Mouse (Mus musculus) left cerebral cortex, adult 11 months (tissue): ENCODE measurements at regions not wholly inside any gene's neighbourhood (a gene's known extent, or its start where the extent isn't known, plus 50 kb on each side); places are given as distances from the start of the nearest gene placed in this dataset.
"Not testable (repeated sequence)": the region's sequence is repeated elsewhere in the genome, so short reads cannot be mapped to it uniquely, and the experiment has no call there.

Source experiments
- DNase-seq: peaks from one replicate; pipeline ENCODE4 v3.0.0; 2022; ENCODE audit warnings: low spot score

DNA sequence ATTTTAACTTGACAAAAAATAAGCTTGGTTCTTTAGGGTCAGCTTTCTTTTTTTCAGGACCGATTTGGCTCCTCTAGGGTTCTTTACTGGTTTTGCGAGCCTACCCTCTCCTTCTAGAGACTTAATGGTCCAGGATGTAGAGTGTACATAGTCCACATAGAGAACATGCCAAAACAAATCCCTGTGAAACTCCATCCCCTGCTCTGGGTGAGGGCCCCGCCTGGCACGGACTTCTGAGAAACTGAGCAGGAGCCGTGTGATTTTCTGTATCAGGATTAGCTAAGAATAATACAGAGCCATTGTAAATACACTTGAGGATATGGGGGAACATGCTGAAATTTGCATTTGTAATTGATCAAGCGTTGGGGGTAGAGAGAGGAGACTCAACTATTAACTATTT is 118.2 kb upstream of the Teddm2 start:
- DNase-seq = no peak

DNA sequence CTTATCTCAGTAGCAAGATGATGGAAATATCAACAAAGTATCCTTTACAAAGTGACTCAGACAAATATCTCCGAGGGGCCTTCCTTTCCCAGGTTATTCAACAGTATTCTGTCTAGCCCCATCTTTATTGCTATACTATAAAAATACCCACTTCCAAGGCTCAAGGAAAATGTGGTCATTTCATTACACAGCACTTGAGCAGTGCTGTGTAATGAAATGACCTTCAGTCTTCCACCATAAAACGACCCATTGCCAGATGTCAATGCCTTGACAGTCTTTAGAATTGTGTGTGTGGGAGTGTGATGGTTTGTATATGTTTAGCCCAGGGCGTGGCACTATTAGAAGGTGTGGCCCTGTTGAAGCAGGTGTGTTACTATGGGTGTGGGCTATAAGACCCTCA is 124.3 kb upstream of the Teddm2 start:
- no peak for DNase-seq

DNA sequence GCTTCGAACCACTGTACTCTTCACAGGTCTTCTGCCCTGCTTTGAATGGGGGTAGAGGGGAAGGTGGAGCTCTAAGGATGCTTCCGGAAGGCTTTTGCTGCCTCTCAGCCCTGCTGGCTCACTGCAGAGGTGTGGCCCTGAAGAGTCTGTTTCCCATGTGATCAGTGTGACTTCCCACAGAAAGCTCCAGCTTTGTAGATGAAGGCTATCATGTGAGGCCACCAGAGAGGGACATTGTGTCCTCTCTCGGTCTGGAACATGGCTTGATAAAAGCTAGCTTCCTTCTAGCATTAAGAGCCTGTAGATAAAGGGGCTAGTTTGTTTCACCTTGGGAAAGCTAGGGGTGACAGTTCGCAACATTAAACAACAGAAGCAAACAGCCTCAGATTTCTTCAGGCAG is 127.3 kb upstream of the Teddm2 start:
- no peak for DNase-seq

DNA sequence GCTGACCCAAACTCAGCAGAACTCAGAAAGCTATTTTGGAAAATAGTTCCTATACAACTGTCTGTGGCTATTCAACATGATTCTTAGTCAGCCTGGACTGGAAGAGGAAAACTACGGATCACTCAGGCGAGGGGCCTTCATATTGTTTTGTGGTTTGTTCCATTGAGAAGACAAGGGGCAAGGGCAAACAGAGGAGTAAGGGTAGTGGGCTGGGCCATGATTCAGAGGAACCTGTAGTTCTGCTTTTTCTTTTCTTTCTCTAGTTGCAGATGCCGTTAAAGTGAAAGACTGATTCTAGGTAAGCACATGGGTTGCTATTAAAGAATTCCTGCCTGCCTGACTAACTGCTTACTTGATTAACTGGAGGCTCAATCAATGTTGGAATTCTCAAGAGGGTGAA is 129.8 kb upstream of the Teddm2 start:
- DNase-seq = no peak

DNA sequence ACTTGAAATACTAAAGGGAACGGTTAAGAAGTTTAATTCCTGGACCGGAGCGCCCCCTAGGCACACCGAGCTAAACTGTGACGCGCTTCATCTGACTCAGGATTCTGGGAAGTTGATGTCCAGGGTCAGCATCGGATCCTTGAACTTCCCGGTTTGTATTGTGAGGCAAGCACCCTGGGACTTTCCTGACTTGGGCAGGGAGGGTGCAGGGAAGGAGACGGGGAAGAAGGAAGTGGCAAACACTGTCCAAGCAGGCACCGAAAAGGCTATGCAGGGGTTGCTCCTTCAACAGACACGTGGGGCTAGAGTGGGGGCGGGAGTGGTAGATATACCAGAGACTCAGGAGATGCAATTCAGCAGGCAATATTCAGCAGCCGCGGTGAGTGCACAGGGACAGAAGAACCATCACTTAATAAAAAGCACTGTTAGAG is 132.7 kb upstream of the Teddm2 start:
- DNase-seq = peak; percentile 73

DNA sequence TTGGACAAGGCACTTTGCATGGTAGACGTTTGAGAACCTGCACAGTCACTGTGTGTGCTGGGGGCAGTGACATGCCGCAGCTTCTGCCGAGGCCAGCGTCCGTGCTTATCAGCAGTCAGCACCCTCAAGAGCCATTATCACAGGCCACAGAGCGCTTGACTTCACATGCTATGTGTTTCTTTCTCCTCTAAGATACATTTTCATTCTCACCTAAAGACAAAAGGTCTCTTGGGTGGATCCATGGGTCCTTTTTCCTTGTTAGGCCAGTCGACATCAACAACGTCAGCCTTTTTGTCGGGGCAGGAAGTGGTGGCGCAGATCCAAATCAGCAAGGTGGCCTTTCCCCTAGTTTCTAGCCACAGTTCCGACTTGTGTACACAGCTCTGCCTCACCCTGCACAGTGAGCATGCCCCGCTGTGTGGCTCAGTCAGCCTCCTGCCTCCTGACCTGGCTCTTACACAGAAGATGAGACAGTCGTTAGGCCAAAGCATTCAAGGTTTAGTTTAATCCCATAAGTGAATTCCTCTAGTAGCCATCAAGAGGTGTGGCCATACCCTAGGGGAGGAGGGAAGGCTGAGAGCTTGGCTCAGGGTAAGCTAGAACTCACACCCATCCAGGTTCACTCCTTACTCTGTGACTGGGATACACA is 134.1 kb upstream of the Teddm2 start:
- no peak for DNase-seq

DNA sequence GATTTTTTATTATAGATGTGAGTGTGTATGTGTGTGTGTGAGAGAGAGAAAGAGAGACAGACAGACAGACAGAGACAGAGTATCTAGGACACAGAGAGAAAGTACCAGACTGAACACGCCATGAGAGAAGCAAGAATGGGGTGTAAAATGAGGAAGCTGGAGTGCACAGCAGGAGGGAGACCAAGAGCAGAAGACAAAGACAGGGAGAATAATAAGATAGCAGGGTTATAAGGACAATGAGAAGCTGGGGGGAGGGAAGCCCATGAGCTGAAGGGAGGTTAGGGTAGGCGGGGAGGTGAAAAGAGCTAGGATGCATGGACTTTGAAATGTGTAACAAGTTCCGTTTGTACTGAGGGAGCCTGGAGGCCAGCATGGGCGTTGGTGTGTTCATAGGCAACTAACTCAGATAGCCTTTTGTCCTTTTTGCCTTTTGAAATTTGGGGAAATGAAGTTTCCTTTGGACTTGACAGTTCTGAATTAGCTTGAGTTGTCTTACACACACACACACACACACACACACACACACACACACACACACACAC is 136.8 kb upstream of the Teddm2 start:
- DNase-seq = no peak

DNA sequence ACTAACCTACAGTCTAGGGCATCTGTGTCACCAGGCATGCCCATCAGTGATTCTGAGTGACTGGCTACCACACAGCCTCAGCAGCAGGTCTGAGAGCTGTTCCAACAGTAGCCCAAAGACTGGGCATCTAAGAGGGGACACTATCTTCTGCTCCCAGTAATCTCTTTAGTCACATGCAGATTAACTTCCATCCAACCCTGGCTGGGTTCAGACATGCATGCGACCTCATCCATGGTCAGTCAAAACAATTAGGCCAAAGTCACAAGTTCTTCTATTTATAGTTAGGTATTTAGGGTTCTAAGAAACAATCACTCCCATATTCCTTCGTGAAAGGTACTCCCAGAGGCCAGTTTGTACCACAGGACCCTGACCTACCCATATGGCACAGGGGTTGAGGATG is 138.2 kb upstream of the Teddm2 start:
- no peak for DNase-seq

DNA sequence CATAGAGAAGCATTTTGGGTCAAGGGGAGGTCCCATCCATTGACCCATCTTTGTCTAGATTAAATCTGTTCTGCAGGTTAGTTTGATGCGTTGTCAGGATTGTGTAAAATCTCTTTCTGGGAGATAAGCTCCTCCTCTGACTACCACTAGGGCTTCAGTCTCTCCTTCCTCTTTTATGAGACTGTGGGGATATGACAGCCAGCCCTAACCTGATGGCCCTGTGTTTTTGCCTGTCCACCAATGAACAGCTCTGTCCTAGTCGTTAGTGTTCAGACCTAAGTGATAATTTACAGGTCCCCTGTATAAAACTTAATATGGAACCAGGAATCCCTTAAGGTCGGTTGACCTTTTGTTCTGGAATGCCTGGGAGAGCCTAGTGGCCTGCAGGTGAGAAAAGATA is 140.9 kb upstream of the Teddm2 start:
- no peak for DNase-seq

DNA sequence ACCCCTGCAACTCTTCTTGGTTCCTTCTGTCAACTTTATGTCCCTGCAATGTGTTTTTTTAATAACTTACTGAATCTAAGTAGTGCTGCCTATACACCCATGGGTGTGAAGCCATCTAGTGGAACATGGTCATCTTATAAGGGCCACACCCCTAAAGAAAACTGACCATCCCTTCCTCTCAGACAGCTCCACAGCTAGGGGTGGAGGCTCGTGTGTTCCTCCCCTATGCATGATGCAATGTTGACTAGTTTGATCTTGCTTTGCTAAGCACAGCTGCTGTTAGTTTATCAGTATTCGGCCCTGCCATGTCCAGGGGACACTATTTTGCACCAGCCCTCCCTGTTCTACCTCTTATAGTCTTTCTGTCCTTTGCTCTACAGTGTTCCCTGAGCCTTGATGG is 142.9 kb upstream of the Teddm2 start:
- DNase-seq = no peak

DNA sequence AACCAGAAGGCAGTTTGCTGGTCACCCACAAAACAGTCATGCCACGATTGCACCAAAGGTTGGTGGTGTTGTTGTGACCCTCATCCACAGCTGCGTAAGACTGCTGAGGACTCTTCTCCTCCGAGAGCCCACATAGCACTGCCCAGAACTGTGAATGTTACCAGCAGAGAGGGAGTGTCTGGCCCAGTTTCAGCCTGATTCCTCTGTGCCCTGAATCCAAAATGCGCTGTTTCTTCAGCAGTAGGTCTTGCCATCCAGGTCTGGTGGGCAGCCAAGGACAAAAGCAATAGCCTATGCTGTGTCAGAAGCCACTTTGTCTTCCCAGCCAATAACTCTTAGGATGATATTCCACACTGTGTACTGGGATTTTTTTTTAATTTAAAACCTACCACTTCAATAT is 144.7 kb upstream of the Teddm2 start:
- DNase-seq = no peak

DNA sequence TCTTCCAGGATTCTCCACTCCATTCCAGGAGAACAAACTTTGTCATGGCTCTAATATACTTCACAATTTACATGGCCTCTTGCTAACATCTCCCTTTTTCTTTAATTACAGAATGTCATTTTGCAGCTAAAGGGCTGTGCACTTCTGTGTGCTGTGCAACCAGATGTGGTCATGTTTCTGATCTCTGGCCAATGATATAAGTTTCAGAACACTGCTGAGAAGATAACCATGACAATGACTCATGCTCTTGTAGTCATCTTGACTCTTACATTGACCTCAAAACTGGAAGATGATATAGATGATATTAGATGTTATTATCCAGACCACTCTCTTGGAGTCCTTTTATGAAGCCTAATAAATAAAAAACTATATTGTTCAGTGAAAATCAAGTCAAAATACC is 145.9 kb upstream of the Teddm2 start:
- no peak for DNase-seq

DNA sequence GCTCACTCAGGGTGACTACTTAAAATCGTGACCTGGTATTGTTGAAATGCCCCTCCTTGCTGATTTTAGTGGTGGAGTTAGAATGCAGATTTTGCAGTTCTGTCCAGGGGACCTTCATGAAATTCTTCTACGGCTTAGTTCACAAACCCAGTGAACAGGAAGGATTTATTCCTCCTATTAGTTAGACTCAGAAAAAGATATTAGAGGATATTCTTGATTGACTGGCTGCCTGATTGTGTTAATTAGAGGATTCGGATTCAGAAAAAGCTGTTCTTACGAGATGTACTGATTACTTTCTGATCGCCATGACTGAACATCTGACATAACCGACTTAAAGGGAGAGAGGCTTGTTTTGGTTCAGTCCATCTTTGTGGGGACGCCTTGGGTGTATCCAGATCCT is 147.3 kb upstream of the Zfp648 start:
- no peak for DNase-seq

DNA sequence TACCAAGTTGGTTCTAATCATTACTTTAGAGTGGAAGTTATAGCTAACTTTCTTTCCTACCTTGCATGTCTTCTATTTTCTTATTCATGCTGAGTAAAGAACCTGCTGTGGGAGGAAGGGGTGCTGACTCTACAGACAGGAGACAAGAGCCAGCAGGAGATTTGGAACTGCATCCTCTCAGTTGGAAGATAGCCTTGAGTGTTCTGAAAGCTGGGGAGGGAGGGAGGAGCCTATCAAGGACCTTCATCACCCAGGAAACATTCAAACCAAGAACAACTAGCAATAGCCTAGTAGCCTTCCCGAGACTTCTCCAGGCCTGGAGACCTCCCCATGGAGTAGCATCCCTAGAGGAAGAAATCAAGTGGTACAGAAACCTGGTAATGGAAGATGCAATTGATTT is 146.1 kb upstream of the Zfp648 start:
- DNase-seq = no peak

DNA sequence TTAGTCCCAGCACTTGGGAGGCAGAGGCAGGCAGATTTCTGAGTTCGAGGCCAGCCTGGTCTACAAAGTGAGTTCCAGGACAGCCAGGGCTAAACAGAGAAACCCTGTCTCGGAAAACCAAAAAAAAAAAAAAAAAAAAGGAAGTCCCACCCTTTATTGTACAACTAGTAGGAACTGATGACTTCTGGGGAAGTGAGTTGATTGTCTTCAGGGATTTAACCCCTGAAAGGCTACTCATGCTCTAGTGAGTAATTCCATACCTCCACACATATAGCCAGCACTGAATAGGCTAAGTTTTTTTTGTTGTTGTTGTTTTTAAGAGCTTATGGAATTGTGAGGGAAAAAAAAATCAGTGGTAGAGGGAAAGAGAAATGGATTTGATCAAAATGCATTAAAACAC is 139.6 kb upstream of the Zfp648 start:
- not testable (repeated sequence) for DNase-seq

DNA sequence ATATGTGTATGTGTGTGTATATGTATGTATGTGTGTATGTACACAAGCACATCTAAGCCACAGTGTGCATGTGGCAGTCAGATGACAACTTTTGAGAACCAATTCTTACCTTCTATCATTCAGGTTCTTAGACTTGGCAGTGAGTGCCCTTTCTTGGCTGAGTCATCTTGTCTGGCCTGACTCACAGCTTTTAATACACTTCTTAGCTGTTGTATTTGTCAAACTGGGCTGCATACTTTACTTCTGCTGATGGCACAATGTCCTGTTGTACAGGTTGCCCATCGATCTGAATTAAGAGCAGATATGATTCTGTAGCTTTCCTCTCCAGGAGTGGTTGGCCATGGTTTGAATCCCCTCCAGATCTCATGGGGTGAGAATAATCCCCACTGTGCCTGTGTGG is 139.1 kb upstream of the Zfp648 start:
- DNase-seq = no peak

DNA sequence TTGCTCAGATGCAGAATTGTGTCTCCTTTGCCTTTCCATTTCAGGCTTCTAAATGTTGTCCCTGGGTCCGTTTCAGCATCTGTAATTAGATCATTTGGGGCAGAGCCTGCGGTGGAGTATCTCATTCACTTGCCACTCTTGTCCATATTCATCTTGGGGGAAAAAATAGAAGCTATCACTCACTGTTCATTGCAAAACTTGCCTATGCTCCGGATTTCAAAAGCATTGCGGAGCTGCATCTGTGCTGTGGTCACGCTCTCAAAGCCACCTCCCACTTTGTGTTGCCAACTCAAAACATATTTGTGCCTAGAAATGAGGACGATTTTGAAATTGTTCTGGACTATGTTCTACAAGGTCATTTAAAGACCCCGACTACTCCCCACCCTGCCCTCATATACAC is 138.3 kb upstream of the Zfp648 start:
- no peak for DNase-seq

DNA sequence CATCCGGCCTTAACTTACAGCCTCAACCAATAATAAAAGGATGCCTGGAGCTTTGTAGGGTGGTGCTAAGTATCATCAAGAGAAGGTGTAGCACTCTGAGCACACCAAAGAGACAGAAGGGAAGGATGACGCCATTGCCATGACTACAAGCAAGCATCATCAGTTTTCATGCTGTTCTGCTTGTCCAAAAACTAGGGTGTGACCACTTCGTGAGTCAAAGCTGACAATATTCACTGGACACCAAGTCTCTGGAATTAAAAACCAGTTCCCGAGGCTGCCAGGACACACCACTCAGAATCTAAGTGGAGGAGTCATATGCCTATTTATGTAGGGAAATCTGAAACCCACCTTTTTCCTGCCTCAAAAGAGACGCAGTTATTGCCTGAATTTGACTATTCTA is 136.4 kb upstream of the Zfp648 start:
- no peak for DNase-seq

DNA sequence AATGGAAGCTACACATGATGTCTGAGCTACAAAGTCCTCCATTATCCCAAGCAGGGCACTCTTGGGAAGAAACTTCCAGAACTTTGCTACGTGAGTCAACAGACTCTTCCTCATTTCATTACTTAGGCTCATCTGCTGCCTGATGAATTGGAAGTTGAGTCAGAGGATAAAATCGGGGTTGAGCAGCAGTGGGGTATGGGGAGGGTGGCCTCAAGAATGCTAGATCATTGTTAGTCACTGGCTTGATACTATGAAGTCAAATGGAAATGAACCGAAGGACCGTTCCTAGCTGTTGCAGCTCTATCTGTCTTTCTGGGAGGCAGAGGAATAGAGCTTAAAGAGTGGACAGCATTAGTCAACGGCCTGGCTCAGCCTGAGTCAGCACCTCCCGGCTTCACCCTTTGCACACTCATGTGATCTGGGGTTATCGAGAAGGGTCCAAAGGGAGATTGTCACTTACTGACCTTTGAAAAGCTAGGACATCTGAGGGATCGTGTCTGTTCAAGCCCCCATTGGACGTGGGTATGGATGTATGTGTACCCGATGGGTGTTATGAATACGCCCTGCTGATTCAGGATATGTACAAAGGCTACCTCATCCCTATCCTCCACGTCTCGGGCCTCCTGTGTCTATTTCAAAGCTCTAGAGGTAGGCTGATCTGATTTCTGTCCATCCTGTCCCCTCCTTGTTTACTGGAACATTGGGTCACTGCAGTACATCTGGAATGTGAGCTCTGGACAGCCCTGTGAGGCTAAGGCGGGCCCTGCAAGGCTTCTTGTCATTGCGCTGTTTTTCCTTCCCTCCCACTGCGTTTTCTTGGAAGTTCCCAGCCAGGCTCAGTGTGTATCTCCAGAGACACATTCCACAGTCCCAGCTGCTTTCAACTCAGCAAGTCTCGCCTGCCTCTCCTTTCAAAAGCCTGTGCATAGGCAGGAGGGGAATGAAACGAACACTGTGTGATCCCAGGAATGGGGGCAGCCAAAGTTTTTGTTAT is 135.4 kb upstream of the Zfp648 start:
- no peak for DNase-seq

DNA sequence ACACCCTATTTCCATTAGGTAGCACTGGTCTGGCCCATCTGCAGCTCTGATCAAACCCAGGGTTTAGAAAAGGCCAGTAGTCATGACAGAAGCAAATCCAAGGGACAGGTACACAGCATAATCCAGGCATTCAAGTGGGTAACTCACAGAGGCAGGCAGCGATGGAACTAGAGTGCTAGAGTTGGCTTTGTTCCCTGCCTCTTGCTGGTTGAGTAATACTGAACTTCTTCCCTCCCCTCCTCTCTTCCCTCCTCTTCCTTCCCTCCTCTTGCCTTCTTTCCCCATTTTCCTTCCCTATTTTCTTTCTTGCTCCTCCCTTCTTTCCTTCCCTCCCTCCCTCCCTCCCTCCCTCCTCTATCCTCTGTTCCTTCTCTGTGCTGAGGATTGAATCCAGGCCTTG is 133.1 kb upstream of the Zfp648 start:
- no peak for DNase-seq

DNA sequence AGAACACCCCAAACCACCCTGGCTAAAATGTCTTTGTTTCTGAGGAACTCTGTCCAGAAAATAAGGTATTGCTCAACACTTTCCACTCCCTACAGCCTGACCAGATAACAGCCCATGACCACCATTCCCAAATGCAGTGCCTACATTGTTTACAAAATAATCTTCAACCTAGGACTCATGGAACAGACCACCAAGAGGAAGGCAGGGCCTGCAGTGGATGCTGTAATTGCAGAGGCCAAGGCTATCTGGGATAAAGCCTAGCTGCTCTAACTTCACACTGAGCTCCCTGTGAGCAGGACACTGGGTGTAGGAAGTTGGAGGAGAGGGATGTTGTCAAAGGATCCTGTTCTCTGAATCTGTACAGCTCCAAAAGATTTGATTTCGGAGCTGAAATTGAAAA is 126.7 kb upstream of the Zfp648 start:
- DNase-seq = no peak

DNA sequence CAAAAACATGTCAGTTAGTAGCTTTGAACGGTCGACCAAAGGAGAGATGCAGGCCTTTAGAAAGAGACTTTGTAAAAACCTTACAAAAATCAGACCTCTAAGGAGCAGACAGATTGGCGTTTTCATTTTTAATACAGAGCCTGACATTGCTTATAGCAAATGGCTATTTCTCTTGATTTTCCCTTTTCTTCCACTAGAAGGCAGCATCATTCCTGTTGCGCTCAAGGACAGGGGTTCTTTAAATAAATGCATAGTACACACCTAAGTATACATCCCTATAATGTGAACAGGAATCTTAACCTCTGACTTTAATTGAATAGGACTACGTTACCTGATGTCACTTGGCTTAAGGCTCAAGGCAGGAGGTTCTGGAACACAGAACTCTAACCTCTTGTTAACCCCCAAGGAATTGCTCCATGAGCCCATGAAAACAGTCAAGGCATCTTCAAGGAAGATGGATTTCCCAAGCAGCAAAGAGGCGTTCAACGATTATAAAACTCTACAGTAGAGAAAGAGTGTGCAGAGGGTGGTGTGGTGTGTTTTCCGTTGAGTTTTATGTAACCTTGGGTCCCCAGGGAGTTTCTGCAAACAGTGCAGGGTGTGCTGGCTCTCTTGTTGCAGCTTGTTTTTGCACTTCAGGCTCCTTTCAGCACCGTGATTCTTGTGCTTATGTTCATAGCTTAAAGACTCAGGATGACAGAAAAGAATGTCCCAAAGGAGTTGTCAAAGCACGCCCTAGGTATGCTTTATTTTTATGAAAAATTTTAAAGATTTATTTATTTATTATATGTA is 124.1 kb upstream of the Zfp648 start:
- peak; percentile 27 for DNase-seq
